Mouse (Mus musculus) heart, postnatal 36 days (tissue): ENCODE results near the gene Ets2. TPM values are rescaled to one million over a fixed set of nuclear protein-coding genes. Genes with fewer than 3 reads are reported as not detected.
A peak's percentile ranks its signal among the peaks of the same experiment; 100 is the strongest.
"Not testable (repeated sequence)": the region's sequence is repeated elsewhere in the genome, so short reads cannot be mapped to it uniquely, and the experiment has no call there.

Source experiments
- DNase-seq, 2 experiments: peaks; one replicate each; pipeline ENCODE4 v3.0.0; 2021 to 2022
- intact Hi-C: fragments of 180-260 bp; cut with DNase I; formaldehyde crosslinking; loops from one replicate; pipeline ENCODE4 v1.15.1; 2025
- total RNA-seq, 2 experiments: library from RNA; stranded (reverse); gene quantifications; 2 replicates each; pipeline ENCODE4 v1.2.3; 2021

The Ets2 gene
- total RNA-seq, 2 experiments from 2014 or later, result 78.2 to 109 TPM

DNA sequence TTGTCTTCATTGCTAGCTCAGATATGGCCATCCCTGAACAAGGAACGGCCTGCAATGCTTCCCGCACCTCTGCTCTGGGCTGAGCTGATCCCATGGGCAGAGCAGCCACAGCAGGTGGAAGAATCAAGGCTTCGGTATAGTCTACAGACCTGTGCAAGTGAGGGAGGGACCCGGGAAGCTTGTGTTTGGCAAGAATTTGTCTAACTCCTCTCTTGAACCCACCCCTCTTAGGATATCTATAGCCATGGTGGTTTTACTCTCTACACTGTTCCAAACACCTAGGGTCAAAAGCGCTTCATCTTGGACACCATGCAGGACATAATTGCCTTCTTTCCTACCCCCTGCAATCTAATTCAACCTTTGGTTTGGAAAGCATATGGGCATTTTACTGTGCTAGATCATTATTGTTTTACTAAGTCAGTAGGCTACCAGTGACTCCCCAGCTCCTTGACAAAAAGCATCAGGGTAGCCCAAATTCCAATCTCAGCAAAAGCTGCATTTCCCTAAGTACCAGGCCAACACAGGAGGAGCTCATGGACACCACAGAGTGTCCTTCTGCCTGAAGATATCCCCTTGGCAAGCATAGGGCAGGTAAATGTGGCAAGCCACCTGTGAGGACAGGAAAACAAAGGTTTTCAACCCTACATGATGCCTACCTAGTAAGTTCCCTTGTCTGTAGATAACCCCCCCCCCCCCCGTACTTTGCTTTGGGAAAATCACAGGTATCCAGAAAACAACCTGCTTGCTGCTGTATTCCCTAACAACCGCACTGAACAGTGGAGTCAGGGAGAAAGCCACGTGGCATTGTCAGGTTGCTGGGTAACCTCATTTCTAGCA, 57.5 kb downstream of the Ets2 start:
- DNase-seq, result no peak
- intact Hi-C loops, result no loop called here

DNA sequence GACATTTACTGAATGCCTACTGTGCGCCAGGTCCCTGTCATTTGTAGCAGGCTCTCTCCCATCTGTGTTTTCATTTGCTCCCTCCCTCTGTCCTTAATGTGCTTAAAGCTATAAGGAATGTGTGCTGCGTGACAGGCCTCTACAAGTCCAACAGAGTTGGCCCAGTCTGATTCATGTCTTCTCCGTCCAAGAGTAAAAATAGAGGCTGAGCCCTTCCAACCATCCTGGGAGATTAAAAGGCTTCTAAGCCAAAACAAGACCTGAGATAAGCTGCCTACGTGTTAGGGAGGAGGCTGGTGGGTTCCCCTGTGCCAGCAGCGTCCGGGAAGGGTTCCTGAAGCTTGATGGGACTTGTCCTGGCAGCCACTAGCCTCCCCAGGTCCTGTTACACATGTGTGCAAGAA, 58.1 kb downstream of the Ets2 start:
- intact Hi-C loops, result no loop called here
- peak; percentile 45 for DNase-seq

DNA sequence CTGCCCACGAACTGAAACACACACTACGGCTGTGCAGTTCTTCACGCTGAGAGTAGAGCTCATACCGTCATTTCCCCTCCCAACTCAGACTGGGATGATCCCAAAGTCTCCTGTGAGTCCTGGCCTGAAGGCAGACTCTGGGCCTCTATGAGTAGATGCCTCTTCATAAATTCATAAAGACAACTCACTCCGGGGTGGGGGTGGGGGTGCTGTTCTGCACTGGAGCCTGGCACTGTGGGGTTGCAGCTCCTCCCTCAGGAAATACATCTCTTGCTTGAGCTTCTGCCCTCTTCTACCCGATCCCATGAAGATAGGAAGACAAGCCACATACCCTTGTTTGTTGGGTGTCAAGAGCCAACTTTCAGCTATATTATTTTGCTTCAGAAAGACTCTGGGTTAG, 59.9 kb downstream of the Ets2 start:
- intact Hi-C loops, result no loop called here
- no peak for DNase-seq

DNA sequence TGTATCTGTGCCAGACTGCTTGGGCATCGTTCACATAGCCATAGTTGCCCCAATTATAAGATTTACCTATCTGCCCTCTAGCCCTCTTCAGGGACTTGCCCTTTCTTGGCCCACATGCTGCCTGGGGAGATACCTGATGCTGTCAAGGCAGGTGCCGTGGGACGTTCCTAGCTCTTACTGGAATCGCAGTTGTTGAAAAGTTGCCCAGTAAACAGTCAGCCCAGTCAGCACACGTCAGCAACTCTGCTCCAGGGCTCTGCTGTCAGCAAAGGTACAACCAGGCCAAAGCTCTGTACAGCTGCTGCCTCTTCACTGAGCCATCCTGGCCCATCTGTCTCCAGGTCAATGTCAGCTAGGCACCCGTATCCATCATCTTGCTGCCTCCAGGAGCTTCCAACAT, 61.3 kb downstream of the Ets2 start:
- no peak for DNase-seq
- intact Hi-C loops, result no loop called here

DNA sequence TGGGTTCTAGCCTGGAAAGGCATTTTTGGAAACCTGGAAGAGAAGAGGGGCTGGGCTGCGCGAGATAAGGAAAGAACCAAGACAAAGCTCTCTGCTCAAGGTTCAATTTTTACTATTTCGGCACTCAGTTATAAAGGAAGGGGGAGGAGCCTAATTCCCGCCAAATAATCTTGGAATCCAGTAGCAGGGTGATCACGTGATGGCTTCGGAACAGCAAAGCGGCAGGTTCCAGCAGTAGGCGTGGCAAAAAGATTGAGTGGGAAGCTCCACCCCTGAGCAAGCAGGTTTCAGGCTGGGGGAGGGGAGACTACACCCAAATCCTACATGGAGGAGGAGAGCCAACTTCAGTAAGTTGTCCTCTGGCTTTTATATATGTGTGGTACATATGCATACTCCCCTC, 62.2 kb downstream of the Ets2 start:
- DNase-seq, intact Hi-C loops: not testable (repeated sequence)

DNA sequence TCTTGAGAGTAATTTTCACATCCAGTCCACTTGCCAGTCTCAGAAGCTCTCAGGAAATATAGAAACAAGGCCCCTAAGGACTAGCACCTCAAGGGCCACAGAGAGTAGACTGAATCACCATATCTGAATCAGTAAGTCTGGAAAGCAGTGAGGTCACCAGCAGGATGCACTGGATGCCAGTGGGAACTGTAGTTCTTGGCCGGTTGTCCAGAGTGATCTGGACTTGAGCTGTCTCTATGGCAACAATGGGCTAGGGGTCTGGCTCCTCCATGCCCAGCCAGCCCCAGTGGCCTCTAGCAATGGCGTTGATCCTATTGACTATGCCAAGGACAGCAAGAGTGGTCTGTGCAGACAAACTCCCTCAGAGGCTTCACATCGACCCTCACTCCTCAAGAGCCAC, 64.3 kb downstream of the Ets2 start:
- DNase-seq, result no peak
- intact Hi-C loops, result loop anchor here (5.0 kb wide), 1 partner anchor 119 kb away; no protein-coding TSS in a partner anchor

DNA sequence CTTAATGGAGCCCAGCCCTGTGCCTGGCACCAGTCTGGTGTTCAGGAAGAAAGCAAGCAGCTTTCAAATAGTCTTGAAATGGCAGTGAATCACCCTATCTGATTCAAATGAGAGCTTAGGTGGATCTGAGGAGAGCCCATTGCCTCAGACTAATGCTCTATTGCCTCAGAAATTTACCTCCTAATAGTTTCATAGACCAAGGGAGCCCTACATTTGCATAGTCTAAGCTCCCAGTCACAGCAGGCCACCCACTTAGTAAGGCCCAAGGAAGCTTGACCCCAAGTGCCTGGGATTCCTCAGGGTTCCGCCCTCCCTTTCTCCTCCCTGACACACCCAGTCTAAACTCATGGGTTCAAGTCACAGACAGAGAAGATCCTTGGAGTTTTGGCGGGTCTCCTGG, 65.4 kb downstream of the Ets2 start:
- DNase-seq, result no peak
- intact Hi-C loops, result loop anchor here (5.0 kb wide), 1 partner anchor 120 kb away; no protein-coding TSS in a partner anchor

DNA sequence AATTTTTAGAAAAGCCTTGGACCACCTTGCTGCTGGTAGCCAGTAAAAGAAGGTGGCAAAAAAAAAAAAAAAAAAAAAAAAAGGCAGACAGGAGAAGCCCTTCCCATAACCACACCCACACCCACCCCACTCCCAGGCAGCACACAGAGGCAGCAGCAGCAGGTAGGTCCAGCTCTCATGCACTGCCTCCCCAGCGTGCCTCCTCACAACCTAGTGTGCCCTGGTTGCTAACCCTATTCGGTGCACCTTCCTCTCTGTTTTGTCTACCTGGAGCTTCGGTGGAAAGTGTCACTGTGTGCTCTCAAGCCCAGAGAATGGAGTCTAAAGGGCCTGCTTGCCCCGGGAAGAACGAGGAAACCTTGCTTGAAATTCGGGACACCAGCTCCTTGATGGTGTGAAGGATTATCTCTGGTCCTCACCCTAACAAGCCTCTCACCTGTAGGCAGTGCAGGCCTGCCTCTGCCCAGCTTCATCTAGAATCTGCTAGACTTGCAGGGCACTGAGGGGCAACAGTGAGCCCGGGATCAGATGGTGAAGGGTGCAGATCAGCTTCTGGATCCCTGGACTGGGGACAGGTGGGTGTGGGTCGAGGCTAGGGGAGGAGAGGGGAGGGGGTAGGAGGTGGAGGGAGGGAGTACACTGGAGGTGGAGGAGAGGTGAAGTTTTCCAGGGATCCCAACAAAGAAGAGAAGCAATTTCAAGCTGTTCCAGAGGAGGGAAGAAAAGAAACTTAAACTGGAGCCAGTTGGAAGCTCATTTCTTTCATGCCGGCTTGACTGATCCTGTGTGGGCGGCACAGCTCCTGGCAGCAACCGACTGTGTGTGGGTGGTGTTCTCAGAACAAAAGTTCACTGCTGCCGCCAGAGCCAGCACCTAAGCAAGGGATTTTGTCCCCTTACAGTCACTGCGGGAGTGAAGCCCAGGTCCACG, 67.5 kb downstream of the Ets2 start:
- DNase-seq, result peak in 1 of 2 experiments; percentile 51
- intact Hi-C loops, result loop anchor here (5.0 kb wide), 1 partner anchor 122 kb away; no protein-coding TSS in a partner anchor

DNA sequence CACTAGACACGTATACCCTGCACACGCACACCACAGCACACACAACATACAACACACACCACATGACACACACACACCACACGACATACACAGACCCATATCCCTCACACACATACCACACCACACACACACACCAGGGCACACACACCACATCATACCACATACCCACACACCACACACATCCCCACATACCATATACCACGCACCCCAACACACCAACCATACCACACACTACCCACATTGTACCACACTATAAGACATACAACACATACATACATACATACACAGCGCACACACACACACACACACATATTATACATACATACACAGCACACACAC, 68.1 kb downstream of the Ets2 start:
- no peak for DNase-seq
- intact Hi-C loops, result loop anchor here (5.0 kb wide), 1 partner anchor 123 kb away; no protein-coding TSS in a partner anchor

DNA sequence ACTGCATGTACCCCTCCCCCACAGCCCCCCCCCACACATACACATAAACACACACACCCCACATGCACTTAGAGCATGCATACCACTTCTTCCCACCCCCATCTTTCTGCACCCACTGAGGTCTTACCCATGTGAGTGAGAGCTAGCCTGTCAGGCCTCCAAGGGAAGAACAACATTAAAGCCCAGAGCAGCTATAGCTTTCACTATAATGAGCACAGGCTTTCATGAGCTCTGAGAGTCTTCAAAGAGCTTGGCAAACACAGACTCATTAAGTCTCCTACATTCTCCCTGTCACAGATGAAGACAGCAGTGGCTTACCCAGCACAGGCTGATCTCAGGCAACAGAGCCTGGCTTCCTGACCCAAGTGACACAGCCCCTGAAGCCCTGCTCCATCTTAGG, 68.5 kb downstream of the Ets2 start:
- intact Hi-C loops, result no loop called here
- DNase-seq, result no peak

Other genes with a start within 250 kb of the Ets2 start
- 10 to 100 TPM; 31.8 to 32.1 TPM for gene Erg, start 115.5 kb upstream of the Ets2 start, total RNA-seq